Mouse (Mus musculus): Measurements from ENCODE around the gene Cadm3. TPM values are rescaled to one million over a fixed set of nuclear protein-coding genes. Genes with fewer than 3 reads are reported as not detected.

Cadm3 gene
- polyA plus RNA-seq, 1 experiment from 2014 or later = 0.26 TPM

DNA sequence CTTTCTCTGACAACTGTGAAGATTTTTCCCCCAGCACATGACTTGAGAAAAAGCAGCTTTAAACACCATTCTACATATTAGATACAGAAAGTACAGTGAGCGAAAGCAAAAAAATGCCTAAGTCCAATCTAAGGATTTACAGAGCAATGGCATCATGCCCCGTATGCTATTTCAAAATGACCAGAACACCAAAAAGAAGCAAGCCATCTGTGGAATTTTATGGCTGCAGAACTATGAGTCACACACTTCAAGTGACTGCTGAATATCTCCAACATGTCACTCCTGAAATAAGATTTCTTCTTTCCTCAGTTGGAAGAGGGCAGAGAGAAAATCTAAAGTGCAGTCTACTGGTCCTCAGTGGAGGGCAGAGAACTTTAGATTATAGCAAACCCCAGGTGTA, 4.1 kb downstream of the Cadm3 start:
- WGBS = 85% methylated on average over 2 of the region's 2 CpGs
- Histone ChIP-seq H3K4me1 (ENCODE audit: insufficient read depth, low read depth, low read length) (no peaks in the 10 kb centered on the region), H3K36me3 (ENCODE audit: insufficient read depth, low read length) (no peaks in the 10 kb centered on the region), H3K9me3 (ENCODE audit: low read length) (no peaks in the 10 kb centered on the region), H3K27ac (ENCODE audit: low read length) (no peak overlapping the region), H3K9ac (replicated peaks; ENCODE audit: low read depth) (no peak overlapping the region), H3K4me3 (ENCODE audit: low read depth, low read length) (no peak overlapping the region), H3K4me2 (replicated peaks; ENCODE audit: low read depth, low read length) (no peak overlapping the region), H3K27me3 (replicated peaks; ENCODE audit: insufficient read depth, low read length) (peaks cover 22% of the 10 kb centered on the region)
- DNase-seq (ENCODE audit: low spot score) = no peak
- ATAC-seq = no peak
- TF ChIP-seq EP300 (IDR thresholded peaks at IDR 0.05) = no peak
- no peak for TF ChIP-seq CTCF (IDR thresholded peaks at IDR 0.05)

DNA sequence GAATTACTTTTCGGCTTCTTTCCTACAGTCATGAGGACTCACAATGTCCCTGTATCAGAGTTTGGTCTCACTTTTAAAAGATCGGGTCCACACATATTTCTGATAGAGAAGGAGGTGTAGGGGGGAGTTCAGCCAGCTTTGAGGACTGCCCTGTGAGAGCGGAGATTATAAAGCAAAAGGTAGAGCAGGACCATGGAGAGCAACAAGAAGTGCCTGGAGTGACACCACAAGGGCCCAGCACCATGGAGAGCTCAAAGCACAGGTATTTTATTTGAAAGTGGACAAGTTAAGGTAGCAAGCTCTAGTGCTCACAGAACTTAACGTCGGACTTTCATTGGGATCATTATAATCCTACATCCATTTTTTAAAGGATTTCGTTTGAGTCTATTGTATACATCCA, 5.8 kb downstream of the Cadm3 start:
- no peak overlapping the region for H3K27ac ChIP-seq (ENCODE audit: low read length)
- H3K4me3 ChIP-seq (ENCODE audit: low read depth, low read length) = no peak overlapping the region
- TF ChIP-seq CTCF (IDR thresholded peaks at IDR 0.05) (no peak), EP300 (IDR thresholded peaks at IDR 0.05) (no peak)
- DNase-seq (ENCODE audit: low spot score) = peak; percentile 61
- no peak; the same call in 1 of the 2 replicates for ATAC-seq
- H3K9ac ChIP-seq (replicated peaks; ENCODE audit: low read depth) = no peak overlapping the region
- 0 out of 2 replicates have a peak, but pooled peaks cover 9% of the 10 kb centered on the region for H3K27me3 ChIP-seq (replicated peaks; ENCODE audit: insufficient read depth, low read length)
- no peaks in the 10 kb centered on the region for H3K9me3 ChIP-seq (ENCODE audit: low read length)
- no peaks in the 10 kb centered on the region for H3K4me1 ChIP-seq (ENCODE audit: insufficient read depth, low read depth, low read length)
- H3K4me2 ChIP-seq (replicated peaks; ENCODE audit: low read depth, low read length) = no peak overlapping the region
- H3K36me3 ChIP-seq (ENCODE audit: insufficient read depth, low read length) = no peaks in the 10 kb centered on the region
- WGBS = 26% methylated on average over 6 of the region's 6 CpGs

DNA sequence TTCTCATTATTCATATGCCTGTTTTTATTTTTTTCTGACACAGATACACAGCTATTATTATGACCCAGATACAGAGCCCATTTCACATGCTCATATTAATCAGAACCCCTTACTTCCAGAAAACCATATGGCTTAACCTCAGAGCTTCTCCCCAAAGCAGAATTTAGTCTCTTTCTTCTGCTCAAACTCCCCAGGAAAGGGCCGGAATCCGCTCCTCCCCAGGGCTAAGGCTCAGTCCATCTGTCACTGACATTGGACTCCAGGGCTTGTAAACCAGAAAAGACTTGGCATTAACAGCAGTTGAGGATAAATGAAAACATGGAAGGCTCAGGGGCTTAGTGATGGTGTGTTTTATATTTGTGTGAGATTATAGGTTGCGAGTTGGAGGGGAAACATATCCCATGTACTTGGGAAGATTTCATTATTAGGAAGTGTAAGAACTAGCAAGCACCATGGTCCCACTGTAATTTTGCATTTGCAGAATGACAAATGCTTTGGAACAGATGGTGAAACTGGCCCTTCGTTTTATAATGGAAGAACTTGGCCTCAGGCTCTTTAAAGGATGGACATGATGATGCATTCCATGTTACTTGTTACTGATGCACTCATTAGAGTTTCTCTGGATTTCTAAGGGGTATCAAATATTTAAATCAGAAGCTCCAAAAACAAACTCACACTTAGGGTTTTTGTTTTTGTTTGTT, 7.8 kb downstream of the Cadm3 start:
- H3K4me3 ChIP-seq (ENCODE audit: low read depth, low read length) = no peak overlapping the region
- no peaks in the 10 kb centered on the region for H3K27me3 ChIP-seq (replicated peaks; ENCODE audit: insufficient read depth, low read length)
- H3K4me1 ChIP-seq (ENCODE audit: insufficient read depth, low read depth, low read length) = no peaks in the 10 kb centered on the region
- H3K4me2 ChIP-seq (replicated peaks; ENCODE audit: low read depth, low read length) = no peak overlapping the region
- TF ChIP-seq EP300 (IDR thresholded peaks at IDR 0.05) (no peak), CTCF (IDR thresholded peaks at IDR 0.05) (no peak)
- DNase-seq (ENCODE audit: low spot score) (no peak), ATAC-seq (no peak)
- no peak overlapping the region for H3K27ac ChIP-seq (ENCODE audit: low read length)
- no peaks in the 10 kb centered on the region for H3K36me3 ChIP-seq (ENCODE audit: insufficient read depth, low read length)
- H3K9ac ChIP-seq (replicated peaks; ENCODE audit: low read depth) = no peak overlapping the region
- no peaks in the 10 kb centered on the region for H3K9me3 ChIP-seq (ENCODE audit: low read length)
- 58% methylated on average over 4 of the region's 4 CpGs for WGBS

DNA sequence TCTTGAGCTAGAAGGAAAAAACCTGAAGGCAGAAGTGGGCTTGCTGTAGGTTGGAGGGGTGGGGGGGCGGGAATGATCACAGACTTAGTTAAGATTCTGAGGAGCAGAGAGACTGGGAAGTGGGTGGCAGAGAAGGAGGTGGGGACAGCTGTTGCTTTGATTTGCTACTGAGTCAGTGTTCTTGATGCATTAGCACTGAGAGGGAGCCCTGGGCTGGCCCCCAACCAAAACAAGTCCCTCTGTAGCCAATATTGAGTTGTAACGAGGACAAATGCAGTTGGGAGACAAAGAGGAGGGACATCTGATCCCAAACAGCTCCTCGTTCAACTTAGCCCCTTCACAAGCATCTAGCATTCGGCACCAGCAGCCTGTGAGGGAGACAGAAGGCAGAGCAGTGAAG, 9.7 kb downstream of the Cadm3 start:
- Histone ChIP-seq H3K4me2 (replicated peaks; ENCODE audit: low read depth, low read length) (no peak overlapping the region), H3K27ac (ENCODE audit: low read length) (no peak overlapping the region), H3K4me1 (ENCODE audit: insufficient read depth, low read depth, low read length) (no peaks in the 10 kb centered on the region), H3K27me3 (replicated peaks; ENCODE audit: insufficient read depth, low read length) (no peaks in the 10 kb centered on the region), H3K36me3 (ENCODE audit: insufficient read depth, low read length) (no peaks in the 10 kb centered on the region), H3K4me3 (ENCODE audit: low read depth, low read length) (no peak overlapping the region), H3K9ac (replicated peaks; ENCODE audit: low read depth) (no peak overlapping the region), H3K9me3 (ENCODE audit: low read length) (no peaks in the 10 kb centered on the region)
- TF ChIP-seq EP300 (IDR thresholded peaks at IDR 0.05) = no peak
- TF ChIP-seq CTCF (IDR thresholded peaks at IDR 0.05) = no peak
- ATAC-seq (no peak), DNase-seq (ENCODE audit: low spot score) (no peak)
- WGBS = 58% methylated on average over 4 of the region's 4 CpGs

DNA sequence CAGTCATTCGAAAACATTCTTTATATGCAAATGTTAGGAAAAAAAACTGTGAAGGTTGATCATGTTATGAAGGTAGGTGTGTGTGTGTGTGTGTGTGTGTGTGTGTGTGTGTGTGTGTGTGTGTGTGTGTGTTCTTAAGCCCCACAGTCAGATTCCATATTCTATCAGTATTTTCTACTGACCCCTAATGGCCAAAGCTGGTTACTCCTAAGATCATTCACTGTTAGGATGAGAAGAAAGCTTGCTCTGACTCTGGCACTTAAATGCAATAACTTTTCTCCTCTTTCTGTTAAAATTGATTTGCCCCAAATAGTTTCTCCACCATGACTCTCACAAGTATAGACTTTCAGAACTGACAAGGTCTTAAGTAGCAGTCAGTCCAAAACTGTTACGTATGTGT, 10.8 kb downstream of the Cadm3 start:
- H3K27me3 ChIP-seq (replicated peaks; ENCODE audit: insufficient read depth, low read length) = no peaks in the 10 kb centered on the region
- H3K36me3 ChIP-seq (ENCODE audit: insufficient read depth, low read length) = no peaks in the 10 kb centered on the region
- 88% methylated on average over 2 of the region's 2 CpGs for WGBS
- DNase-seq (ENCODE audit: low spot score) (no peak), ATAC-seq (no peak)
- no peak overlapping the region for H3K27ac ChIP-seq (ENCODE audit: low read length)
- H3K4me1 ChIP-seq (ENCODE audit: insufficient read depth, low read depth, low read length) = no peaks in the 10 kb centered on the region
- H3K9me3 ChIP-seq (ENCODE audit: low read length) = no peaks in the 10 kb centered on the region
- TF ChIP-seq EP300 (IDR thresholded peaks at IDR 0.05) (no peak), CTCF (IDR thresholded peaks at IDR 0.05) (peak; percentile 22; the same call in 1 of the 2 replicates)
- no peak overlapping the region for H3K9ac ChIP-seq (replicated peaks; ENCODE audit: low read depth)
- H3K4me2 ChIP-seq (replicated peaks; ENCODE audit: low read depth, low read length) = no peak overlapping the region
- H3K4me3 ChIP-seq (ENCODE audit: low read depth, low read length) = no peak overlapping the region

DNA sequence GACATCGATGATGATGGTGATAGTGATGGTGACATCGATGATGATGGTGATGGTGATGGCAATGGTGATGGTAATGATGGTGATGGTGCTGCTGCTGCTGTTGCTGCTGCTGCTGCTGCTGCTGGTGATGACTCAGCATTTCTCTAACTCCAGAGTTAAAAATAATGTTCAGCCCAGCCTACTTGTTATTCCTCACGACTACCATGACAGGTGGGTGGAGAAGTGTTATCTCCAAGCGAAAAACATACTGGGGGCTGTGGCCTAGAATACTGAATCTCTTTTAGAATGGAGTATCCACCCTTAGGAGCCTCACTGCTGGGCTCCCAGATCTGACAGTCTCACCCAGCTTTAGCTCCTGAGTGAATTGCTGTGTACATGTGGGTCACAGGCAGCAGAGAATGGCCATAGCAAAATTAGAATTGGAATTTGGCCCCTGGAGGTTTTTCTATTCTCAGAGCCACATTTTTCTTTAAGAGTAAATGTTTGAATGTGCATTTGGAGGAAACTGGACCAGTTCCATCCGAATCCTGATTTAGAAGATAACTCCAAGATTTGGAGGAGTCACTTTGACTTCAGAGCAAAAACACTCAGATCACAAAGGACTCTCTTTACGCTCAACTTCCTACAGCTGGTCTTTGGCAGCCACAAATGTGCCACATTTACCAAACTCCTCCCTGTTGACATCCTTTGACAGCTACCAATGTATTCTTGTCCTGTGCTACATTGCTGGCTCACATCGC, 12.2 kb downstream of the Cadm3 start:
- H3K36me3 ChIP-seq (ENCODE audit: insufficient read depth, low read length) = no peaks in the 10 kb centered on the region
- TF ChIP-seq CTCF (IDR thresholded peaks at IDR 0.05) (no peak), EP300 (IDR thresholded peaks at IDR 0.05) (no peak)
- no peaks in the 10 kb centered on the region for H3K9me3 ChIP-seq (ENCODE audit: low read length)
- H3K27me3 ChIP-seq (replicated peaks; ENCODE audit: insufficient read depth, low read length) = no peaks in the 10 kb centered on the region
- 61% methylated on average over 7 of the region's 7 CpGs for WGBS
- H3K4me2 ChIP-seq (replicated peaks; ENCODE audit: low read depth, low read length) = no peak overlapping the region
- H3K27ac ChIP-seq (ENCODE audit: low read length) = no peak overlapping the region
- H3K4me3 ChIP-seq (ENCODE audit: low read depth, low read length) = no peak overlapping the region
- no peak overlapping the region for H3K9ac ChIP-seq (replicated peaks; ENCODE audit: low read depth)
- no peaks in the 10 kb centered on the region for H3K4me1 ChIP-seq (ENCODE audit: insufficient read depth, low read depth, low read length)
- DNase-seq (ENCODE audit: low spot score) (no peak), ATAC-seq (no peak)

Data from lung, postnatal 0 days (tissue).